Mouse (Mus musculus): Measurements from ENCODE around the gene Gpx4. TPM values are rescaled to one million over a fixed set of nuclear protein-coding genes. Genes with fewer than 3 reads are reported as not detected.

The Gpx4 gene
- polyA plus RNA-seq (2015; fragmentation: Nextera tagmentation; extraction: Ambion mirVana) = 472 and 476 TPM in 2 replicates

DNA sequence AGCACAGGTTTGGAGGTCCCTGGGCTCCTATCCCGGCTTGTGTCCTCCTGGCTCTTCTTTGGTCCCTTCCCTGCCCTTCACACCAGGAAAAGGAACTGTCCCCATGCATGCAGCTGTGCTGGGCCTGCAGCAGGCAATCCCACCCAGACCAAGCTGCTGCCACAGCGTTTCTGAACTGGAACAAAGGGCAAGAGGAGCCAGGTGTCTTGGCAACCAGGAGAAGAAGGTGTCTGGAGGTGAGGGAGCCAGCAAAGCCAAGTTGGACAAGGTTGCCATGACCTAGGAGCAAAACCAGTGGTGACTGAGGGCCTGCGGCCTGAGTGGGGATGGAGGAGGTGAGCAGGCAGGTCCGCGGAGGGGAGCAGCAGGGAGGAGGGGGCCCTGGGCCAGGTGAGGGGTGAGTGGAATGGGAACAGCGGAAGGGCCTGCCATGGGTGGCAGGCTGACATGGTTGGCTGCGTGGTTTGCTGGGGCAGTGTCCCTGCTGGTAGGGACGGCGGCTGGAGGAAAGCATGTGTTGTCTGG, at the start of gene Gpx4:
TSS of gene Gpx4 (plus strand) at position 126 of the 525 bp plus-strand sequence.
- no peak within 1 kb of the TSS for H3K4me3 ChIP-seq
- 55% methylated on average over 9 of the region's 9 CpGs for WGBS
- ATAC-seq (replicated peaks) = no peak
- no peaks in the 10 kb centered on the region for H3K9me3 ChIP-seq
- H3K27ac ChIP-seq (replicated peaks) = no peak within 1 kb of the TSS
- H3K9ac ChIP-seq (replicated peaks) = no peak within 1 kb of the TSS
- H3K4me2 ChIP-seq (replicated peaks) = no peak within 1 kb of the TSS
- H3K36me3 ChIP-seq = no peaks in the 10 kb centered on the region
- H3K4me1 ChIP-seq = peaks cover 11% of the 10 kb centered on the region
- H3K27me3 ChIP-seq = no peaks in the 10 kb centered on the region

DNA sequence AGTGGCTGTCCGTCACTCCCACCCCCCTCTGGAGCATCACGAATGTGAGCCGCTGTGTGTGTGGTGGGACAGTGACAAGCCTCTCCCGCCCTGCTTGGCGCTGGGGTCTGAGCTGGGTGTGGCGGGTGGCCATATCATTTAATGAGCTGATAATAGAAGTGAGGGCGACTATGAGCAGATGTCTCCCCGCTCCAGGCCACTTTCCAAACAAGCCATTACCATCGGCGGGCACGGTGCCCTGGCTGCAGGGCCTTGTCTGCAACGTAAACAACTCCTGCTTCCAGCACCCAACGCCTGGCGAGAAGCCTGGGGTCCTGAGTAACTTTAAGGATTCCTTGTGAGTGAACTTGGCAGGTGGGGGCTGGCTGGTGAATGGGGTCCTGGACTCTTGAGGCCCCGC, 49.1 kb upstream of the Gpx4 start:
- WGBS = 5% methylated on average over 15 of the region's 15 CpGs
- H3K4me1 ChIP-seq = peaks cover 16% of the 10 kb centered on the region

GRCm38 (mm10) chr10:80001945-80002344, 45.0 kb upstream of the Gpx4 start:
- Histone ChIP-seq H3K9ac (replicated peaks) (no peak overlapping the region), H3K27ac (replicated peaks) (no peak overlapping the region), H3K4me2 (replicated peaks) (no peak overlapping the region), H3K27me3 (peaks cover 17% of the 10 kb centered on the region; the same call in 1 of the 2 replicates), H3K9me3 (no peaks in the 10 kb centered on the region), H3K4me1 (peaks cover 11% of the 10 kb centered on the region), H3K36me3 (no peaks in the 10 kb centered on the region), H3K4me3 (no peak overlapping the region)
- no peak for ATAC-seq (replicated peaks)
- 77% methylated on average over 9 of the region's 9 CpGs for WGBS

More for the DNA sequence above, 49.1 kb upstream of the Gpx4 start:
- Histone ChIP-seq H3K9ac (replicated peaks) (peak overlapping the region; percentile 62), H3K27me3 (peaks cover 9% of the 10 kb centered on the region; the same call in 1 of the 2 replicates), H3K4me2 (replicated peaks) (peak overlapping the region; percentile 87), H3K9me3 (no peaks in the 10 kb centered on the region), H3K36me3 (no peaks in the 10 kb centered on the region), H3K27ac (replicated peaks) (peak overlapping the region; percentile 53), H3K4me3 (peak overlapping the region; percentile 57)
- ATAC-seq (replicated peaks) = peak; percentile 41

- H3K4me1 ChIP-seq = peaks cover 6% of the 10 kb centered on the region
- no peak overlapping the region for H3K9ac ChIP-seq (replicated peaks)
- WGBS = 21% methylated on average over 21 of the region's 21 CpGs
- no peaks in the 10 kb centered on the region for H3K9me3 ChIP-seq
- no peak overlapping the region for H3K4me3 ChIP-seq
- no peak overlapping the region for H3K4me2 ChIP-seq (replicated peaks)
- H3K36me3 ChIP-seq = no peaks in the 10 kb centered on the region
- peaks cover 17% of the 10 kb centered on the region; the same call in 1 of the 2 replicates for H3K27me3 ChIP-seq
- H3K27ac ChIP-seq (replicated peaks) = no peak overlapping the region
- ATAC-seq (replicated peaks) = no peak
Observed at GRCm38 (mm10) chr10:80002829-80003228, 44.1 kb upstream of the Gpx4 start.

GRCm38 (mm10) chr10:80003374-80004232, 43.4 kb upstream of the Gpx4 start:
- H3K4me3 ChIP-seq = no peak overlapping the region
- no peaks in the 10 kb centered on the region for H3K9me3 ChIP-seq
- H3K27ac ChIP-seq (replicated peaks) = no peak overlapping the region
- H3K36me3 ChIP-seq = no peaks in the 10 kb centered on the region
- no peak overlapping the region for H3K4me2 ChIP-seq (replicated peaks)
- 67% methylated on average over 9 of the region's 9 CpGs for WGBS
- H3K27me3 ChIP-seq = peaks cover 17% of the 10 kb centered on the region; the same call in 1 of the 2 replicates
- no peak for ATAC-seq (replicated peaks)
- no peaks in the 10 kb centered on the region for H3K4me1 ChIP-seq
- H3K9ac ChIP-seq (replicated peaks) = no peak overlapping the region

GRCm38 (mm10) chr10:80004233-80004705, 42.7 kb upstream of the Gpx4 start:
- H3K4me1 ChIP-seq = no peaks in the 10 kb centered on the region
- H3K36me3 ChIP-seq = no peaks in the 10 kb centered on the region
- H3K27me3 ChIP-seq = peaks cover 17% of the 10 kb centered on the region; the same call in 1 of the 2 replicates
- H3K4me3 ChIP-seq = no peak overlapping the region
- H3K27ac ChIP-seq (replicated peaks) = no peak overlapping the region
- 90% methylated on average over 8 of the region's 8 CpGs for WGBS
- H3K9ac ChIP-seq (replicated peaks) = no peak overlapping the region
- no peak for ATAC-seq (replicated peaks)
- no peak overlapping the region for H3K4me2 ChIP-seq (replicated peaks)
- no peaks in the 10 kb centered on the region for H3K9me3 ChIP-seq

GRCm38 (mm10) chr10:80011740-80012139, 35.2 kb upstream of the Gpx4 start:
- H3K4me2 ChIP-seq (replicated peaks) = no peak overlapping the region
- no peak overlapping the region for H3K27ac ChIP-seq (replicated peaks)
- no peak overlapping the region for H3K9ac ChIP-seq (replicated peaks)
- H3K4me3 ChIP-seq = no peak overlapping the region
- peaks cover 14% of the 10 kb centered on the region; the same call in 1 of the 2 replicates for H3K36me3 ChIP-seq
- H3K9me3 ChIP-seq = peaks cover 10% of the 10 kb centered on the region; the same call in 1 of the 2 replicates
- H3K27me3 ChIP-seq = peaks cover 47% of the 10 kb centered on the region
- no peak for ATAC-seq (replicated peaks)
- 90% methylated on average over 6 of the region's 6 CpGs for WGBS
- no peaks in the 10 kb centered on the region for H3K4me1 ChIP-seq

GRCm38 (mm10) chr10:80013609-80014008, 33.4 kb upstream of the Gpx4 start:
- Histone ChIP-seq H3K4me1 (no peaks in the 10 kb centered on the region), H3K9ac (replicated peaks) (no peak overlapping the region), H3K27ac (replicated peaks) (no peak overlapping the region), H3K4me3 (no peak overlapping the region), H3K9me3 (peaks cover 10% of the 10 kb centered on the region; the same call in 1 of the 2 replicates), H3K36me3 (peaks cover 14% of the 10 kb centered on the region; the same call in 1 of the 2 replicates), H3K4me2 (replicated peaks) (no peak overlapping the region), H3K27me3 (peaks cover 54% of the 10 kb centered on the region)
- WGBS = 31% methylated on average over 25 of the region's 25 CpGs
- no peak for ATAC-seq (replicated peaks)

DNA sequence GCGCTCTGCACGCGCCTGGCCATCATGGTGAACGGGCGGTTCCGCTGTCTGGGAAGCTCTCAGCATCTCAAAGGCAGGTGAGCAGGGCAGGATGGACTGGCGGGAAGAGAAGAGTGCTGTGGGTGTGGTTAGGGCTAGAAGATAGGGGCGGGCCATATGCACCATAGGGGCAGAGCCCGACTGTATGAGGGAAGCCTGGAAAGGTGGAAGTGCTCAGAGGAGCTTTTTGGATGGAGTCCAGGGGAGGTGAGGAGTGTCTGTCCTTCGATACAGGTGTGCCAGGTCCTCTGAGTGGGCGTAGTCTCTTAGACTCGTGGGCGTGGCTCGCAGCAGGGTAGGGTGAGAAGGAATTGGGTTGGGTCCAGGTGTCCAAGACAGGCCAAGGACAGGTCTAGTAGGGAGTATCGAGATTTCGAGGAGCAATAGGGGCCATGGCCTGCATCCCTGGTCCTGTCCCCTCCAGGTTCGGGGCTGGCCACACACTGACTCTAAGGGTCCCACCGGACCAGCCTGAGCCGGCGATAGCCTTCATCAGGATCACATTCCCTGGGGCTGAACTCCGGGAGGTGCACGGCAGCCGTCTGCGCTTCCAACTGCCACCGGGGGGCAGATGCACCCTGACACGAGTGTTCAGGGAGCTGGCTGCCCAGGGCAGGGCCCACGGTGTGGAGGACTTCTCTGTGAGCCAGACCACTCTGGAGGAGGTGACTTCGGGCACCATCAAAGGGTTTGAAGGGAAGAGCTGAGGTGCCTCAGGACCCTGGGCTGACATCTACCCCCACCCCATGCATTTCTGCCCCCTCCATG, 32.3 kb upstream of the Gpx4 start:
- no peak overlapping the region for H3K9ac ChIP-seq (replicated peaks)
- no peaks in the 10 kb centered on the region for H3K4me1 ChIP-seq
- no peak for ATAC-seq (replicated peaks)
- H3K36me3 ChIP-seq = peaks cover 13% of the 10 kb centered on the region; the same call in 1 of the 2 replicates
- no peak overlapping the region for H3K27ac ChIP-seq (replicated peaks)
- H3K4me2 ChIP-seq (replicated peaks) = no peak overlapping the region
- no peak overlapping the region for H3K4me3 ChIP-seq
- H3K27me3 ChIP-seq = peaks cover 64% of the 10 kb centered on the region
- H3K9me3 ChIP-seq = peaks cover 10% of the 10 kb centered on the region; the same call in 1 of the 2 replicates
- WGBS = 21% methylated on average over 28 of the region's 28 CpGs

DNA sequence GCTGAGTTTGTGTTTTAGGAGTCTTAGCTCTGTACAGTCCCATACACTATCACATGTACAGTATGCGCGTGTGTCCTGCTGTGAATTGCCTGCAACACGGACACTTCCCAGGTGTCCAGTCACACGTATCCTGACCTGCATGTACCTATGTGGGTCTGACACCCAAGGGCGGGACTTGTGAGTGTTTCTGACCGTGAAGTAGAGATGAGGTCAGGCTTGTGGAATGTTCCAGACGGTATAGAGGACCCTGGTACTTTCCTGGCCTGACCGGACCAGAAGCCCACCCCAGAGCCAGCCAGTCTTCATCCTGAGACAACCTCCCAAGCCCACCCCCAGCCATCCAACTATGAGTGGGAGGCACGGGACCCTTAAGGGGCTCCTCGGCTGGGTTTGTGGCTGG, 31.4 kb upstream of the Gpx4 start:
- peaks cover 6% of the 10 kb centered on the region; the same call in 1 of the 2 replicates for H3K36me3 ChIP-seq
- WGBS = 78% methylated on average over 10 of the region's 10 CpGs
- no peak overlapping the region for H3K4me2 ChIP-seq (replicated peaks)
- ATAC-seq (replicated peaks) = no peak
- H3K9me3 ChIP-seq = peaks cover 9% of the 10 kb centered on the region; the same call in 1 of the 2 replicates
- no peak overlapping the region for H3K27ac ChIP-seq (replicated peaks)
- H3K4me3 ChIP-seq = no peak overlapping the region
- no peak overlapping the region for H3K9ac ChIP-seq (replicated peaks)
- no peaks in the 10 kb centered on the region for H3K4me1 ChIP-seq
- H3K27me3 ChIP-seq = peaks cover 70% of the 10 kb centered on the region

GRCm38 (mm10) chr10:80016511-80016910, 30.5 kb upstream of the Gpx4 start, which contains the start of gene Arhgap45:
Gene Arhgap45 (plus strand): TSS chr10:80016653.
- Histone ChIP-seq H3K9ac (replicated peaks) (no peak within 1 kb of the TSS), H3K4me3 (no peak within 1 kb of the TSS), H3K4me2 (replicated peaks) (no peak within 1 kb of the TSS), H3K27me3 (peaks cover 69% of the 10 kb centered on the region), H3K27ac (replicated peaks) (no peak within 1 kb of the TSS), H3K4me1 (no peaks in the 10 kb centered on the region), H3K9me3 (0 out of 2 replicates have a peak, but pooled peaks cover 2% of the 10 kb centered on the region), H3K36me3 (no peaks in the 10 kb centered on the region)
- no peak for ATAC-seq (replicated peaks)
- 68% methylated on average over 11 of the region's 11 CpGs for WGBS
